Mouse (Mus musculus) heart, postnatal 4 days (tissue): ENCODE measurements around the gene Olfr632. TPM values are rescaled to one million over a fixed set of nuclear protein-coding genes. Genes with fewer than 3 reads are reported as not detected.
"Not testable (repeated sequence)": the region's sequence is repeated elsewhere in the genome, so short reads cannot be mapped to it uniquely, and the experiment has no call there.

Experiments used
- DNase-seq: peaks from one replicate; pipeline ENCODE4 v3.0.0; 2021
- total RNA-seq, 2 experiments: library from RNA; stranded (reverse); gene quantifications; 2 replicates each; pipeline ENCODE4 v1.2.3; 2021

Gene Olfr632
- not detected for total RNA-seq

DNA sequence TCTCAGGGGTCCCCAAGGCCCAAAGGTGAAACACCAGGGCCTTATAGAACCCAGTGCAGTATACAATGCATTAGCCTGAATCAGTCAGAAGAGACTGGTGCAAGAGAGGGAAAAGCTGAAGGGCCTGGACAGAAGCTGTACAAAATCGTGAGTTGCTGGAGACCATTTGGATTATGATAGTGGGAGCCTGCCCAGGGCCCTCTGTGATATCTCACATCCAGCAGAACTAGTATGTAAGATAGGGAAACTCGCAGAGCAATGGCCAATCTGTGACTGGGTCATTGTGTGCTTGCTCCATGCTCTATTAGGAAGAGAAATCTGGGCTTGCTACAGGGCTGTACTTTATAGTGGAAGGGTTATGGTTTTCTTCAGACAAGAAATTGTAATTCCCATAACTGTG, at the start of gene Olfr632:
Olfr632 (plus strand) TSS at position 84 of the 400 bp plus-strand sequence.
- no peak for DNase-seq

DNA sequence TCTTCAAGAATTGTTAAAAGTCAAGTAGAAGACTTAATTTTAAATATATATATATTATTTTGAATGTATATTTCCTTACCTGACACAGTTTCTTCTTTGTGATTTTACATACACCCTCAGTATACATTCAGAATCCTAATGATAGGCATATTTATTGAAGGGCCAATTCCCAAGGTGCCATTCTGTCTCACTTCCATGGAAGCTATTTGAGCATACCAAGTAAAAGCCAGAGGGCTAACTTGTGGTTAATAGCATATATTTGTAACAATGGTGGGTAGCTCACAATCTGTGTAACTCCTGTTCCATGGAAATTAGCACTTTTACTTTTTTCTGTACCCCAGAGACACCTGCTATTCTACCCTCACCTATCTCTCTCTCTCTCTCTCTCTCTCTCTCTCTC, 48.0 kb upstream of the Olfr632 start, which contains the start of gene Olfr66:
Olfr66 (minus strand) TSS at position 101 of the 400 bp plus-strand sequence.
- no peak for DNase-seq

DNA sequence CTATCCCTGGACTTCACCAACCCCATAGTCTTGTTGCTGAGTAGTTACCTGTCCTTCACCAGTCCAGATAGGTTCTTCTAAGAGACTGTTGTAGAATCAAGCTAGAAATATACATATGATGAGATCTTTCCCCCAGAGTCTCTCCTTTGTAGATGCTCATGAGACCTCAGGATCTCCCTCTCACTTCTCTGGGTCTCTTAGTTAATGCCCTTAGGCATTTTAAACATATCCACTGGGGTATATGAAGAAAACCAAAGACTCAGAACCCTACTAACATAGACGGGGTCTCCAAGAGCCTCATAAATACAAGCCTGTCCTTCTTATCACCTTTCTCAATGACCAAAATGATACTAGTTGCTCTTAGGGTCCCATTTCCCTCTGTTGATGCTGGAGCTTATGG, 39.8 kb upstream of the Olfr632 start, which contains the start of gene Olfr64:
Olfr64 (minus strand) TSS at position 101 of the 400 bp plus-strand sequence.
- DNase-seq, result no peak

DNA sequence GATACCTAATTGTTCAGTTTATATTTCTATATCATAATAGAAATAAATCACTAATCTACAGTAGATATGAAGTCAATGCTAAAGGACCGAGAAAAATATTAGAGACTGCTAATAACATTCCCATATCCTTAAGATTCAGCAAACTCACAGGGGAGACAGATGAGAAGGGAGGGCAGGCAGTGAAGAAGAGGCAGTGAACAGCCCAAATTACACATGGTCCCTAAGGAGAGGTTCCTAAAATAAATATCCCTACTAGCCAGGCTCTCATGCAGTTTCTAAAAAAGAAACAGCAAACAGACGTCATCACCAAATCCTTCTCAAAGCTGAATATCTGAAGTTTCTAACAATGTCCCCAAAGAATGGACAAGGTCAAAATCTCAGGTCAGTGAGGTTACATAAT, 31.0 kb upstream of the Olfr632 start, which contains the start of gene Olfr65:
Olfr65 (plus strand) TSS at position 301 of the 400 bp plus-strand sequence.
- no peak for DNase-seq

DNA sequence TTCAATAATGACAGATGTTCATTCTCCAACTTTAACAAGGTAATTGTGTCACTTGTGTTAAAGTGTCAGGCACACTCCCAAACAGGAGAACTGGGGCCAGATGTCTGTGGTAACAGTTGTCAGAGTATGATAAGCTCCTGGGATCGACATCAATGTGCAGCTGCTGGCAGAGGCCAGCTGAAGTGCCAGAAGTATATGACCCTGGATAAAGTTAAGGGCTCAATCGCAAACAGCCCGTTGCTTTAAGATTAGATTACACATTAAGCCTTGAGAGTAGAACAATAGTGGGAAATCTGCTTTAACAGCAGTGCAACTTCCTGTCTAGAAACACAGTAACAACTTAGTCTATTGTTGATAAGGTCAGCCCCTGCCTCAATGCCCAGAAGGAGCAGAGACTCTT, 24.1 kb upstream of the Olfr632 start:
- DNase-seq, result peak; percentile 9

DNA sequence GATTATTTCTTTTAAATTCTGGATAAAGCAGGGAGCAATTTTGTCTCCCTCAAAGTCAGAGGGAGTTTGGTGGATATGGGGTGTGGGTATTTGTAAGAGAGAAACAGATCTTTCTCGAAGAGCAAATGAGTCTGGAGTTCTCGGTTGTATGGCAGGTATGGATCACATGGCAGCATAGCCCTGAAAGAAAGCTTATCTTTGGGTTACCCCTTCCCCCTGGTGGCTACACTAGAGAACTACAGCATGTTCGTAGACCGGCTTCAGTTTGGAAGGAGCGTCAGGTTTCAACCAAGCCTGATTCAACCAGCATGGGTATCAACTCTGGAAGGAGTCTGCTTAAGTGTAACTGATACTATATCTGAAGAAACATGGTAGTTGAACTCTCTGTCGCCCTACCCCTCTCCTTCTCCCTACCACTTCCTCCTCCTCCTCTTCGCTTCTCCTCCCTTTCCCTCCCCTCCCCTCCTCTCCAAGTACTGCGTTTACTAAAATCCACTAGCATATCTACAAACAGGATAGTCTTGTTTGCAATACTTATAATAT, 21.1 kb upstream of the Olfr632 start:
- no peak for DNase-seq

DNA sequence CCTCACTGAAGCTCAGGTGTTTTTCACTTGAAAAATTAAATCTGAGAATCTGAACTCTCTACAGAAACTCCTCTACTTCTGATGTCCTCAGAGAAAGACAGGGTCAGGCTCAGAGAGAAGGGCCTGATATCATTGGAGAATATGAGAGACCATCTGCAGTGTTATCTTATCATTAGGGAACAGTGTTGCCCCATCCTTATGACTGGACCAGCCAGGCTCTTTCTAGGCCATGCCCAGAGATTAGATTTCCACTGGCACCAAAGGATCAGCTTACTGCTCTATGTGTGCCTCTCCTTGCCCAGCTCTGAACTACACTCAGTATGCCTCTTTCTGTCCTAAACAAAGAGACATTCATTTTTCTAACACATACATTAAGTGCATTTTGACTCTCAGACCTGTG, 18.8 kb upstream of the Olfr632 start:
- DNase-seq, result no peak

DNA sequence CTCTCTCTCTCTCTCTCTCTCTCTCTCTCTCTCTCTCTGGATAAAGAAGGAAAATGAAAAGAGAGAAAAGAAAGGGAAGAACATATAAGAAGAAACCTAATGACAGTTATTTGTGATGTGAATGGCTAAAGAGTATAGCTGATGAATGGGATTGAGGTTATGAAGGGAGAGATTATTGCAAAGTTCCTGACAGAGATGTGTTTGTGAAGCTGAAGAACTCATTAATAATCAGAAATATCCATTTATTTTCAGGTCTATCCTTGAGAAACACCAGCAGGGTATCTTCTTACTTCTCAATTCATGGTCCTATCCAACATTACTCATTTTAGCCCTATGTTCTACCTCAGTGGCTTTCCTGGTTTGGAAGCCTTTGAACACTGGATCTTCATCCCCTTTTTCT, 5.6 kb upstream of the Olfr632 start, which contains the start of gene Olfr631:
Olfr631 (plus strand) TSS at position 301 of the 400 bp plus-strand sequence.
- DNase-seq, result no peak

DNA sequence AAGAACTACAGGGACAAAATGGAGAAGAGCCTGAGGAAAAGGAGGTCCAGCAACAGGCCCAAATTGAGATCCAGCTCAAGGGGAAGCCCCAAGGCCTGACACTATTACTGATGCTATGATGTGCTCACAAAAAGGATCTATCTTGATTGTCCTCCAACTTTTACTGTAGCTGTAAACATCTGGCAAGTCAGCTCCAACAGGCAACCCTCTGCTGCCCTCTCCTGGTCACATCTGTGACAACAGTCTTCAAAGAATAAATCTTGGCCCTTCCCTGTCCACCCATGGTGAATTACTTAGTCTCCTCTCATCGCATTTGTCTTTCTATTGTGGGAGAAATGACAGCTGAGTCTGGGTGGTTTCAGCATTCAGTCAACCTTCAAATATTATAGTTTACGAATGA, 8.6 kb downstream of the Olfr632 start:
- DNase-seq, result peak; percentile 57

DNA sequence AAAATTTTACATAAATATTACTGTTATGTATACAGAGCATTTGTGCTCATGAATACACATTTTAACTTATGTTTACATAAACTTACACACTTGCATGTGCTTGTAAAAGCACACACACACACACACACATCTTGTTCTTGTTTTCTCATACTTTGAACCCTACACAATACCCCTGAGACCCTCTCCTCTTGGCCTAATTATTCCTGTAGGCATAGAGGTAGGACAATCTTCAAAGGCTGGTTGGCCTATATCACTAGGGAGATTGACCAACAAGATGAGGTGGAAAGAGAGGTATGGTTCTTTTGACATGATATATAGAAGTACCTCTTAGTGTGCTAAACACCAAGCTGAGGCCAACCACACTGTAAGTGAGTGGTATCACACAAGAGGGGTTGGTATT, 10.0 kb downstream of the Olfr632 start, which contains the start of gene Olfr633:
Olfr633 (plus strand) TSS at position 301 of the 400 bp plus-strand sequence.
- no peak for DNase-seq

DNA sequence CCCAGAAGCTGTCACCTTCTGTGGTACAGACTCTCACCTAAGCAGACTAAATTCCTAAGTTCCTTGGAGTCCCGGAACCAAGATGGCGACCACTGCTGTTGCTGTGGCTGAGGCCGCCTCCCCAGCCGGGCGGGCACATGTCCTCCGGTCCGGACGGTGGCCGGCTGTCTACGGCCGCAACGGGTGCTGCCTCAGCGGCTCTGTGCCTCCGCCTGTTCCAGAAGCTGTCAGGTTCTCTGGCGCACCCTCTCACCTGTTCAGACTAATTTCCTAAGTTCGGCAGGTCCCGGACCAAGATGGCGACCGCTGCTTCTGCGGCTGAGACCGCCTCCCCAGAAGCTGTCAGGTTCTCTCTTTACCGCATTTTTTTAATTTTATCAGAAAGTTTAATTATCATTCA, 32.7 kb downstream of the Olfr632 start:
- DNase-seq, result not testable (repeated sequence)

DNA sequence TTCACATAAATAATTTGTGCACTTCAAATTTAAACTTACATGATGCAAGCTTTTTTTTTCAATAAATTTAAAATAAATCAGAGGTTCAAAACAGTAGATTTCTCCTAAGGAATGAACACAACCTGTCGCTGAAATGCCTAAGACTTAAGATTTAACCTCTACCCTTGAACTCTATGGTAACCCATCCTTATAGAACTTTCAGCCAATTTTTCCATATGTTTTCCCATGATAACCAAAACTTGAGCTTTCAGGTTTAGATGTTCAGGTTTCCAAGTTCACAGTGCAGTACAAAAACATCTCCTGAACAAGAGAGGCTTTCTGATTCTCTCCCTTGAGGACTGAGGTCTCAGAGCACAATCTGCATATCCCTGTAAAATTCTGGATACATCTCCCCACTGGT, 36.7 kb downstream of the Olfr632 start, which contains the start of gene Olfr635:
Olfr635 (plus strand) TSS at position 301 of the 400 bp plus-strand sequence.
- no peak for DNase-seq

DNA sequence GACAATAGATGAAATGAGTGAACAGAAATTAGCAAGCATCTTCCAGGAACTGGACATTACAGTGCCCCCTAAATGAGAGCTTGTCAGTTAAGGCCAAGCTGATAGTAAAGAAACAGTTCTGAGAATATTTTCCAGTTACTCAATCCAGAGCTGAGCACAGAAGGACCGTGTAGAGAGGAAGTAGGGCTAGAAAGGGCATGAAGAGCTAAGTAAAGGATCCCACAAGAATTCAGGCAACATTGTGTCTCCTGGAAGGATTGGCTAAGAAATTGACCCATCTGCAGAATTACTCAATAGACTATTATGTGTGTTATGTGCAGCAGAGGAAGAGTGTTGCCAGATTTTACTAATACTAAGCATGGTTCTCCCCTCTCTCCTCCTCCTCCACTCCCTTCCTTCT, 37.6 kb downstream of the Olfr632 start:
- DNase-seq, result no peak

Other genes starting within 250 kb of the Olfr632 start
- gene Olfr243, start 219.7 kb upstream of the Olfr632 start, total RNA-seq, result not detected
- gene Olfr628, start 204.0 kb upstream of the Olfr632 start, total RNA-seq, result not detected
- gene Olfr629, start 189.4 kb upstream of the Olfr632 start, total RNA-seq, result not detected
- not detected for gene Olfr630, start 177.0 kb upstream of the Olfr632 start, total RNA-seq
- not detected for gene Olfr69, start 162.8 kb upstream of the Olfr632 start, total RNA-seq
- gene Olfr68, start 154.6 kb upstream of the Olfr632 start, total RNA-seq, result not detected
- not detected for gene Olfr67, start 142.5 kb upstream of the Olfr632 start, total RNA-seq
- 1,000 to 10,000 TPM in 1 of 2 experiments, 100 to 1,000 TPM in 1; 541 to 1,864 TPM for gene Hbb-bt, start 120.4 kb upstream of the Olfr632 start, total RNA-seq
- over 10,000 TPM in 1 of 2 experiments, 1,000 to 10,000 TPM in 1; 4,494 to 12,962 TPM for gene Hbb-bs, start 106.3 kb upstream of the Olfr632 start, total RNA-seq
- not detected for gene Hbb-bh2, start 93.8 kb upstream of the Olfr632 start, total RNA-seq
- gene Hbb-bh1, start 91.2 kb upstream of the Olfr632 start, total RNA-seq, result not detected
- under 1 TPM in 1 of 2 experiments, not detected in 1; 0.74 TPM for gene Hbb-y, start 81.1 kb upstream of the Olfr632 start, total RNA-seq
- not detected for gene Olfr66, start 48.1 kb upstream of the Olfr632 start, total RNA-seq
- not detected for gene Olfr64, start 39.9 kb upstream of the Olfr632 start, total RNA-seq
- gene Olfr65, start 30.9 kb upstream of the Olfr632 start, total RNA-seq, result not detected
- not detected for gene Olfr631, start 5.5 kb upstream of the Olfr632 start, total RNA-seq
- not detected for gene Olfr633, start 10.1 kb downstream of the Olfr632 start, total RNA-seq
- under 1 TPM in 1 of 2 experiments, not detected in 1; 0.05 TPM for gene Olfr635, start 36.8 kb downstream of the Olfr632 start, total RNA-seq
- gene Olfr638, start 64.4 kb downstream of the Olfr632 start, total RNA-seq, result not detected
- gene Olfr639, start 83.0 kb downstream of the Olfr632 start, total RNA-seq, result under 1 TPM in 1 of 2 experiments, not detected in 1; 0.05 TPM
- not detected for gene Olfr640, start 91.2 kb downstream of the Olfr632 start, total RNA-seq
- gene Olfr641, start 101.1 kb downstream of the Olfr632 start, total RNA-seq, result not detected
- gene Olfr642, start 118.3 kb downstream of the Olfr632 start, total RNA-seq, result not detected
- not detected for gene 4930516K23Rik, start 127.1 kb downstream of the Olfr632 start, total RNA-seq
- not detected for gene Olfr644, start 137.5 kb downstream of the Olfr632 start, total RNA-seq
- not detected for gene Olfr645, start 151.1 kb downstream of the Olfr632 start, total RNA-seq
- gene Olfr646, start 170.5 kb downstream of the Olfr632 start, total RNA-seq, result not detected
- not detected for gene Ubqln5, start 195.5 kb downstream of the Olfr632 start, total RNA-seq
- not detected for gene Olfr643, start 203.1 kb downstream of the Olfr632 start, total RNA-seq
- not detected for gene Ubqln3, start 208.9 kb downstream of the Olfr632 start, total RNA-seq
- gene Ubqlnl, start 216.2 kb downstream of the Olfr632 start, total RNA-seq, result not detected
- gene Olfm5, start 230.5 kb downstream of the Olfr632 start, total RNA-seq, result not detected
- gene Olfr648, start 249.0 kb downstream of the Olfr632 start, total RNA-seq, result under 1 TPM in 1 of 2 experiments, not detected in 1; 0.11 TPM